Comparison of ENCODE assay signal across 11 mouse cellular contexts in genomic region chr1:58797370-58797769, GRCm38 (mm10). TPM values are rescaled to one million over a fixed set of nuclear protein-coding genes. Genes with fewer than 3 reads are reported as not detected.
DNase-seq lines count a peak whose midpoint lies in the region; ATAC-seq lines count a peak whose summit lies in the region.
"Had no signal": no experiment of that assay in that cellular context is flagged by ENCODE, and none has a peak within 500 bp of the region (broad histone marks: within the 10 kb centered on the region; RNA-seq: fewer than 3 reads in every experiment).

No protein-coding gene starts in this region.

- DNase-seq in limb, embryonic 10.5 days (ENCODE audit: low spot score): no peak
- peak; percentile 76 for DNase-seq in adipocyte (ENCODE audit: low spot score)
- peak; percentile 82 for DNase-seq in thymus, postnatal 0 days (ENCODE audit: low spot score)
- no peak for DNase-seq in urinary bladder, adult 2 months (ENCODE audit: low spot score)
- no peak for DNase-seq in spleen, adult 12 weeks (ENCODE audit: low spot score)
- DNase-seq: kidney, adult 18-20 months had no signal

- H3K27me3 ChIP-seq in limb, embryonic 13.5 days: no peaks in the 10 kb centered on the region
- no peaks in the 10 kb centered on the region for H3K27me3 ChIP-seq in limb, embryonic 10.5 days (ENCODE audit: low read depth, poor library complexity, severe bottlenecking)
- no peaks in the 10 kb centered on the region for H3K27me3 ChIP-seq in lung, embryonic 16.5 days (ENCODE audit: control insufficient read depth, insufficient read depth, low read depth, low read length)
- H3K27me3 ChIP-seq in forebrain, embryonic 13.5 days: no peaks in the 10 kb centered on the region
- H3K27me3 ChIP-seq: embryonic facial prominence, embryonic 12.5 days had no signal

- no peak for ATAC-seq in limb, embryonic 13.5 days (ENCODE audit: low FRiP score, low read depth)
- no peak for ATAC-seq in lung, embryonic 16.5 days (ENCODE audit: low read depth)
- no peak for ATAC-seq in forebrain, embryonic 13.5 days

- 78% methylated on average over 2 of the region's 2 CpGs for WGBS in limb, embryonic 13.5 days
- 87% methylated on average over 2 of the region's 2 CpGs for WGBS in limb, embryonic 10.5 days
- WGBS in lung, embryonic 16.5 days: 63% methylated on average over 2 of the region's 2 CpGs
- WGBS in forebrain, embryonic 13.5 days: 95% methylated on average over 2 of the region's 2 CpGs

- H3K4me1 ChIP-seq in limb, embryonic 13.5 days: peaks cover 5% of the 10 kb centered on the region; the same call in 1 of the 2 replicates
- H3K4me1 ChIP-seq in limb, embryonic 10.5 days: peaks cover 22% of the 10 kb centered on the region
- peaks cover 9% of the 10 kb centered on the region for H3K4me1 ChIP-seq in lung, embryonic 16.5 days (replicated peaks; ENCODE audit: control insufficient read depth, insufficient read depth, low read length)
- peaks cover 11% of the 10 kb centered on the region for H3K4me1 ChIP-seq in forebrain, embryonic 13.5 days

- H3K9me3 ChIP-seq in limb, embryonic 13.5 days: 0 out of 2 replicates have a peak, but pooled peaks cover 5% of the 10 kb centered on the region
- H3K9me3 ChIP-seq in limb, embryonic 10.5 days (replicated peaks): no peaks in the 10 kb centered on the region
- H3K9me3 ChIP-seq in lung, embryonic 16.5 days (ENCODE audit: control insufficient read depth, low read length): 0 out of 2 replicates have a peak, but pooled peaks cover 3% of the 10 kb centered on the region
- H3K9me3 ChIP-seq in forebrain, embryonic 13.5 days (replicated peaks): no peaks in the 10 kb centered on the region
- H3K9me3 ChIP-seq: embryonic facial prominence, embryonic 12.5 days; midbrain, embryonic 12.5 days had no signal

- H3K27ac ChIP-seq in limb, embryonic 13.5 days: no peak overlapping the region
- H3K27ac ChIP-seq in limb, embryonic 10.5 days: no peak overlapping the region
- H3K27ac ChIP-seq in lung, embryonic 16.5 days (ENCODE audit: low read length): no peak overlapping the region
- H3K27ac ChIP-seq in forebrain, embryonic 13.5 days: no peak overlapping the region
- H3K27ac ChIP-seq: embryonic facial prominence, embryonic 12.5 days; midbrain, embryonic 12.5 days had no signal

- 0 out of 2 replicates have a peak overlapping the region, but pooled peaks have one; percentile 28 for H3K4me2 ChIP-seq in limb, embryonic 13.5 days (replicated peaks)
- peak overlapping the region; percentile 55; the same call in 1 of the 2 replicates for H3K4me2 ChIP-seq in lung, embryonic 16.5 days (ENCODE audit: low read depth, low read length)
- no peak overlapping the region for H3K4me2 ChIP-seq in forebrain, embryonic 13.5 days
- H3K4me2 ChIP-seq: embryonic facial prominence, embryonic 12.5 days; midbrain, embryonic 12.5 days had no signal

- peaks cover 12% of the 10 kb centered on the region for H3K36me3 ChIP-seq in limb, embryonic 13.5 days
- H3K36me3 ChIP-seq in limb, embryonic 10.5 days: peaks cover 6% of the 10 kb centered on the region
- peaks cover 8% of the 10 kb centered on the region; the same call in 1 of the 2 replicates for H3K36me3 ChIP-seq in lung, embryonic 16.5 days (ENCODE audit: control insufficient read depth, insufficient read depth, low read length)
- H3K36me3 ChIP-seq in forebrain, embryonic 13.5 days (ENCODE audit: poor library complexity, severe bottlenecking): no peaks in the 10 kb centered on the region
- H3K36me3 ChIP-seq: midbrain, embryonic 12.5 days had no signal

- H3K9ac ChIP-seq in limb, embryonic 13.5 days: no peak overlapping the region
- H3K9ac ChIP-seq in lung, embryonic 16.5 days (ENCODE audit: low read length): no peak overlapping the region
- no peak overlapping the region for H3K9ac ChIP-seq in forebrain, embryonic 13.5 days
- H3K9ac ChIP-seq: embryonic facial prominence, embryonic 12.5 days; midbrain, embryonic 12.5 days had no signal

- no peak overlapping the region for H3K4me3 ChIP-seq in limb, embryonic 13.5 days
- H3K4me3 ChIP-seq in limb, embryonic 10.5 days: no peak overlapping the region
- H3K4me3 ChIP-seq in lung, embryonic 16.5 days (ENCODE audit: low read length): no peak overlapping the region
- H3K4me3 ChIP-seq in forebrain, embryonic 13.5 days: no peak overlapping the region
- H3K4me3 ChIP-seq: midbrain, embryonic 12.5 days had no signal

RNA-seq across cellular contexts. Expression of gene Casp8, which starts 2.2 kb away (rescaled TPM):
- 28.1 and 28.7 TPM in 2 replicates for polyA plus RNA-seq in limb, embryonic 13.5 days (2015; fragmentation: Nextera tagmentation; extraction: Ambion mirVana)
- 12.7 and 18.3 TPM in 2 replicates for polyA plus RNA-seq in limb, embryonic 10.5 days (2016; fragmentation: Nextera tagmentation; extraction: Ambion mirVana)
- 54.7 TPM in 2 replicates for polyA plus RNA-seq in lung, embryonic 16.5 days (2015; fragmentation: Nextera tagmentation; extraction: Ambion mirVana)
- polyA plus RNA-seq in thymus, postnatal 0 days (2015; fragmentation: Nextera tagmentation; extraction: Ambion mirVana): 56.4 and 67.7 TPM in 2 replicates
- polyA plus RNA-seq in forebrain, embryonic 13.5 days (2015; fragmentation: Nextera tagmentation; extraction: Ambion mirVana): 6.3 and 7.2 TPM in 2 replicates
- 16.2 and 20.7 TPM in 2 replicates for polyA plus RNA-seq in urinary bladder, adult 2 months (2012; rRNA removed)

Comparison
In these comparisons a context has a peak if more than half of its experiments do, and no peak if none do; other contexts are left out.
1. DNase-seq: peak in adipocyte (single experiment) and thymus, postnatal 0 days (single experiment); none in limb, embryonic 10.5 days (single experiment), urinary bladder, adult 2 months (single experiment) and spleen, adult 12 weeks (single experiment).